ENCODE assay signal across 13 mouse cellular contexts in genomic region chr8:22260091-22260722, GRCm38 (mm10). TPM values are rescaled to one million over a fixed set of nuclear protein-coding genes. Genes with fewer than 3 reads are reported as not detected.
DNase-seq lines count a peak whose midpoint lies in the region; ATAC-seq and TF ChIP-seq lines count a peak whose summit lies in the region.
"Had no signal": no experiment of that assay in that cellular context is flagged by ENCODE, and none has a peak within 500 bp of the region (broad histone marks: within the 10 kb centered on the region; RNA-seq: fewer than 3 reads in every experiment).

No protein-coding gene starts in this region.

- H3K9ac ChIP-seq in kidney, postnatal 0 days (ENCODE audit: low read depth, low read length) = no peak overlapping the region
- no peak overlapping the region for H3K9ac ChIP-seq in kidney, embryonic 15.5 days

- peak; percentile 42 for DNase-seq in kidney, postnatal 0 days (ENCODE audit: low spot score)
- DNase-seq in heart, postnatal 10 days = peak; percentile 16 to 30
- DNase-seq in lung, postnatal 36 days = peak; percentile 66
- no peak for DNase-seq in natural killer cell, adult 2 months (ENCODE audit: low spot score in 2 of 2)
- DNase-seq in spleen, adult 12 weeks (ENCODE audit: low spot score) = no peak
- no peak for DNase-seq in retina, embryonic 14.5 days (ENCODE audit: low spot score)
- DNase-seq: cerebellum, postnatal 14 days; gastrocnemius, postnatal 25 days; liver had no signal

- WGBS in kidney, postnatal 0 days = 38% methylated on average over 9 of the region's 9 CpGs
- 43% methylated on average over 9 of the region's 9 CpGs for WGBS in kidney, embryonic 15.5 days

- H3K4me2 ChIP-seq in kidney, postnatal 0 days (ENCODE audit: low read length) = no peak overlapping the region
- H3K4me2 ChIP-seq in kidney, embryonic 15.5 days = no peak overlapping the region

- H3K27me3 ChIP-seq in kidney, postnatal 0 days (ENCODE audit: insufficient read depth, low read length) = no peaks in the 10 kb centered on the region
- no peaks in the 10 kb centered on the region for H3K27me3 ChIP-seq in kidney, embryonic 15.5 days

- intact Hi-C loops in heart, postnatal 10 days (cut with DNase I) = loop anchor here (5.0 kb wide), 1 partner anchor 68 kb away; the partner anchor contains the start of gene Vps36

- no peaks in the 10 kb centered on the region for H3K9me3 ChIP-seq in kidney, postnatal 0 days (replicated peaks; ENCODE audit: low read length)
- H3K9me3 ChIP-seq in kidney, embryonic 15.5 days (replicated peaks) = no peaks in the 10 kb centered on the region

- H3K36me3 ChIP-seq in kidney, postnatal 0 days (ENCODE audit: insufficient read depth, low read length) = no peaks in the 10 kb centered on the region
- no peaks in the 10 kb centered on the region for H3K36me3 ChIP-seq in kidney, embryonic 15.5 days

- H3K27ac ChIP-seq in kidney, postnatal 0 days = no peak overlapping the region
- no peak overlapping the region for H3K27ac ChIP-seq in kidney, embryonic 15.5 days

- no peak for ATAC-seq in kidney, postnatal 0 days (replicated peaks; ENCODE audit: low FRiP score, low read depth)
- ATAC-seq in kidney, embryonic 15.5 days (replicated peaks; ENCODE audit: low FRiP score) = no peak
- ATAC-seq in granulocyte monocyte progenitor cell, adult 5-6 weeks (replicated peaks; ENCODE audit: poor library complexity, severe bottlenecking) = peak; percentile 54

- H3K4me1 ChIP-seq in kidney, postnatal 0 days (replicated peaks; ENCODE audit: insufficient read depth, low read length) = no peaks in the 10 kb centered on the region
- no peaks in the 10 kb centered on the region for H3K4me1 ChIP-seq in kidney, embryonic 15.5 days

- no peak overlapping the region for H3K4me3 ChIP-seq in kidney, postnatal 0 days (replicated peaks; ENCODE audit: low read depth, low read length)
- H3K4me3 ChIP-seq in kidney, embryonic 15.5 days (replicated peaks) = no peak overlapping the region

- TF ChIP-seq CTCF in kidney, postnatal 0 days (IDR thresholded peaks at IDR 0.05; ENCODE audit: low read depth) = no peak

RNA-seq across cellular contexts. Expression of gene Tpte, which starts 23.0 kb away (rescaled TPM):
- not detected in 2 replicates for polyA plus RNA-seq in kidney, postnatal 0 days (2015; fragmentation: Nextera tagmentation; extraction: Ambion mirVana)
- not detected in 2 replicates for polyA plus RNA-seq in kidney, embryonic 15.5 days (2015; fragmentation: Nextera tagmentation; extraction: Ambion mirVana)
- total RNA-seq in granulocyte monocyte progenitor cell, adult 5-6 weeks (2014; fragmentation: Nextera tagmentation) = not detected in 2 replicates
- not detected in 2 replicates for total RNA-seq in granulocyte monocyte progenitor cell, adult 5-6 weeks (2017)
- total RNA-seq in heart, postnatal 10 days (2021) = not detected
- total RNA-seq: adrenal gland, postnatal 4 days; ES-E14; gastrocnemius, postnatal 25 days had no signal

RNA-seq across cellular contexts. Expression of gene Thsd1, which starts 33.1 kb away (rescaled TPM):
- polyA plus RNA-seq in kidney, postnatal 0 days (2015; fragmentation: Nextera tagmentation; extraction: Ambion mirVana) = 10.1 and 11.2 TPM in 2 replicates
- 14.5 and 16.3 TPM in 2 replicates for polyA plus RNA-seq in kidney, embryonic 15.5 days (2015; fragmentation: Nextera tagmentation; extraction: Ambion mirVana)
- total RNA-seq in granulocyte monocyte progenitor cell, adult 5-6 weeks (2014; fragmentation: Nextera tagmentation) = 1.1 and 1.8 TPM in 2 replicates
- 0.86 and 1.3 TPM in 2 replicates for total RNA-seq in granulocyte monocyte progenitor cell, adult 5-6 weeks (2017)
- total RNA-seq in heart, postnatal 10 days (2021) = 10 to 100 TPM; 13.5 to 14.9 TPM

Comparison
In these comparisons a context has a peak if more than half of its experiments do, and no peak if none do; other contexts are left out.
1. DNase-seq: peak in kidney, postnatal 0 days (single experiment), heart, postnatal 10 days (2 of 2) and lung, postnatal 36 days (single experiment); none in natural killer cell, adult 2 months (0 of 2), spleen, adult 12 weeks (single experiment) and retina, embryonic 14.5 days (single experiment).
2. RNA of gene Thsd1, which starts 33.1 kb away (total RNA-seq): 13.5 to 14.9 TPM in heart, postnatal 10 days; 0.86 to 1.8 TPM in granulocyte monocyte progenitor cell, adult 5-6 weeks; every median in the first group is over 4 times any median in the second.